Mouse (Mus musculus): Measurements from ENCODE around the gene Krtap12-1.

DNA sequence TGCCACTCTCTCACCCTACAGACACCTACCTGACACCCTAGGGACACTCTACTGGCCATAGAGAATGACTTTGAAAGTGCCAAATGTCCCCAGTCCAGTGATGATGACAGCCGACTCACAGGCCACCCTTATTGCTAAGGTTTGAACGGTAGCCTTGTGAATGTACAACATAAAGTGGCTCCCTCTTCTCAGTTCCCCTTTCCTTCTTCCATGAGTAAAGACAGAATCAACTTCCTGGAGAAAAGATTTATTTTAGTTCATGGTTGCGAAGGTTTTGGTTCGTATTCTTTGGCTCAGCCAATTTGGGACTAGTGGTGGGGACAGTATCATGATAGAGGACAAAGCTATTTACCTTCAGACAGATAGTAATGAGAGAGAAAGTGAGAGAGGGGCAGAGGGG is 18.5 kb downstream of the Krtap12-1 start:
- TF ChIP-seq CTCF (IDR thresholded peaks at IDR 0.05; ENCODE audit: control insufficient read depth, insufficient read depth, insufficient replicate concordance, low read depth, low read length) (no peak), POLR2A (IDR thresholded peaks at IDR 0.05; ENCODE audit: control insufficient read depth, low read depth, low read length) (no peak)
